ENCODE assay signal across 18 mouse cellular contexts in genomic region chr5:111014960-111015359, GRCm38 (mm10).
DNase-seq lines count a peak whose midpoint lies in the region; ATAC-seq lines count a peak whose summit lies in the region.
"Had no signal": no experiment of that assay in that cellular context is flagged by ENCODE, and none has a peak within 500 bp of the region (broad histone marks: within the 10 kb centered on the region; RNA-seq: fewer than 3 reads in every experiment).

No protein-coding gene starts in this region.

- no peak for DNase-seq in hindbrain, embryonic 10.5 days (ENCODE audit: low spot score)
- peak; percentile 61 for DNase-seq in layer of hippocampus, adult 9-11 months
- DNase-seq in layer of hippocampus, postnatal 25 days (ENCODE audit: extremely low spot score in 1 of 2, low spot score in 1 of 2): no peak
- peak; percentile 85 for DNase-seq in forebrain, embryonic 14.5 days (ENCODE audit: low spot score)
- DNase-seq in retina, embryonic 14.5 days (ENCODE audit: low spot score): peak; percentile 36
- no peak for DNase-seq in adrenal gland, adult 2 months
- DNase-seq: adrenal gland, postnatal 25 days; cerebellum, adult 2 months; cerebellum, postnatal 36 days; kidney, adult 2 months; kidney, postnatal 14 days; right cerebral cortex, postnatal 14 days; thymus, postnatal 36 days had no signal

- no peak for ATAC-seq in hindbrain, embryonic 13.5 days (ENCODE audit: low FRiP score)
- peak; percentile 72 for ATAC-seq in forebrain, embryonic 14.5 days
- ATAC-seq: activated CD4-positive, CD25-positive, alpha-beta regulatory T cell, adult 4 months had no signal

- peak overlapping the region; percentile 71; the same call in 1 of the 2 replicates for H3K27ac ChIP-seq in hindbrain, embryonic 13.5 days
- H3K27ac ChIP-seq in hindbrain, embryonic 10.5 days: no peak overlapping the region
- peak overlapping the region; percentile 67; the same call in 1 of the 2 replicates for H3K27ac ChIP-seq in forebrain, embryonic 14.5 days (ENCODE audit: low read depth, low read length)
- H3K27ac ChIP-seq: embryonic facial prominence, embryonic 15.5 days; liver, embryonic 14.5 days had no signal

- no peaks in the 10 kb centered on the region for H3K27me3 ChIP-seq in hindbrain, embryonic 13.5 days
- H3K27me3 ChIP-seq in hindbrain, embryonic 10.5 days (ENCODE audit: insufficient read depth, poor library complexity, severe bottlenecking): no peaks in the 10 kb centered on the region
- H3K27me3 ChIP-seq in forebrain, embryonic 14.5 days (replicated peaks; ENCODE audit: control insufficient read depth, insufficient read depth, low read length): no peaks in the 10 kb centered on the region
- H3K27me3 ChIP-seq: embryonic facial prominence, embryonic 15.5 days had no signal

- peaks cover 49% of the 10 kb centered on the region for H3K4me1 ChIP-seq in hindbrain, embryonic 13.5 days (replicated peaks)
- peaks cover 29% of the 10 kb centered on the region for H3K4me1 ChIP-seq in hindbrain, embryonic 10.5 days (replicated peaks)
- peaks cover 30% of the 10 kb centered on the region for H3K4me1 ChIP-seq in forebrain, embryonic 14.5 days (ENCODE audit: control insufficient read depth, insufficient read depth, low read length)

- H3K36me3 ChIP-seq in hindbrain, embryonic 13.5 days: no peaks in the 10 kb centered on the region
- H3K36me3 ChIP-seq in hindbrain, embryonic 10.5 days: peaks cover 13% of the 10 kb centered on the region
- no peaks in the 10 kb centered on the region for H3K36me3 ChIP-seq in forebrain, embryonic 14.5 days (ENCODE audit: control insufficient read depth, insufficient read depth, low read length)
- H3K36me3 ChIP-seq: G1E had no signal

- H3K9ac ChIP-seq in hindbrain, embryonic 13.5 days: no peak overlapping the region
- no peak overlapping the region for H3K9ac ChIP-seq in forebrain, embryonic 14.5 days (ENCODE audit: low read length)
- H3K9ac ChIP-seq: embryonic facial prominence, embryonic 15.5 days; liver, embryonic 14.5 days had no signal

- WGBS in hindbrain, embryonic 13.5 days: 46% methylated on average over 4 of the region's 4 CpGs
- WGBS in hindbrain, embryonic 10.5 days: 88% methylated on average over 4 of the region's 4 CpGs
- 17% methylated on average over 4 of the region's 4 CpGs for WGBS in forebrain, embryonic 14.5 days

- no peak overlapping the region for H3K4me2 ChIP-seq in hindbrain, embryonic 13.5 days
- H3K4me2 ChIP-seq in forebrain, embryonic 14.5 days (ENCODE audit: low read length): no peak overlapping the region
- H3K4me2 ChIP-seq: embryonic facial prominence, embryonic 15.5 days had no signal

- H3K9me3 ChIP-seq in hindbrain, embryonic 13.5 days: 0 out of 2 replicates have a peak, but pooled peaks cover 3% of the 10 kb centered on the region
- H3K9me3 ChIP-seq in hindbrain, embryonic 10.5 days: peaks cover 10% of the 10 kb centered on the region
- peaks cover 3% of the 10 kb centered on the region; the same call in 1 of the 2 replicates for H3K9me3 ChIP-seq in forebrain, embryonic 14.5 days (replicated peaks; ENCODE audit: control insufficient read depth, low read length)
- H3K9me3 ChIP-seq: embryonic facial prominence, embryonic 15.5 days had no signal

- no peak overlapping the region for H3K4me3 ChIP-seq in hindbrain, embryonic 13.5 days
- no peak overlapping the region for H3K4me3 ChIP-seq in hindbrain, embryonic 10.5 days
- H3K4me3 ChIP-seq in forebrain, embryonic 14.5 days (ENCODE audit: low read depth, low read length): no peak overlapping the region
- H3K4me3 ChIP-seq: embryonic facial prominence, embryonic 15.5 days had no signal

Comparison
In these comparisons a context has a peak if more than half of its experiments do, and no peak if none do; other contexts are left out.
1. DNase-seq: peak in layer of hippocampus, adult 9-11 months (single experiment), forebrain, embryonic 14.5 days (single experiment) and retina, embryonic 14.5 days (single experiment); none in hindbrain, embryonic 10.5 days (single experiment), layer of hippocampus, postnatal 25 days (0 of 2) and adrenal gland, adult 2 months (single experiment).